Mouse (Mus musculus): Measurements from ENCODE around the gene Bmp7. TPM values are rescaled to one million over a fixed set of nuclear protein-coding genes. Genes with fewer than 3 reads are reported as not detected.
A peak's percentile ranks its signal among the peaks of the same experiment; 100 is the strongest.

Gene Bmp7
- total RNA-seq, 2 experiments from 2014 or later, result 33.4 to 55.2 TPM

DNA sequence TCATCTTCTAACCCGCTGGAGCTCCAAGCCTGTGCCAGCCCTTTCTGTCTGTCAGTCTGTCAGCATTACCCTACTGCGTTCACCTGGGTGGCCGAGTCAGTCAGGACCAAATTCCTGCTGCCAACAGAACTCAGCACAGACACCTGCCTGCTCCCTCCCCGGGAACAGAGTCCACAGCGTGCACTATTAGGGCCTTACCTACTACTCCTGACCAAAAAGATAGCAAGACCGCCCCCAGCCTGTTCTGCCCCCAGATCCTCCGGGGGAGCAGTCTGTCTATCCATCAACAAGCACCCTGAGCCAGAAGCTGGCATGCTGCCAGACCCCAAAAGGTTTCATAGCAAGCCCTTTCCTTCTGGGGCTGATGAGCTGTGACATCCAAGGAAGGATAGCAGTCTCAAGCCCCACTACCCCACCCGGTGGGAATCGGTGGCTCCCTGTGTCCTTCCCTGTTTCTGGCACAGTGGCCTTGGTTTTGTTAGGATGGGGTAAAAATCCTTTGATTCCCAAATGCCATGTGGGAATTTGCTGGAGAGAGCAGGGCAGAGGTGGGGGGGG lies 10.1 kb upstream of the Bmp7 start:
- no peak for DNase-seq (ENCODE audit: low spot score in 2 of 2)

DNA sequence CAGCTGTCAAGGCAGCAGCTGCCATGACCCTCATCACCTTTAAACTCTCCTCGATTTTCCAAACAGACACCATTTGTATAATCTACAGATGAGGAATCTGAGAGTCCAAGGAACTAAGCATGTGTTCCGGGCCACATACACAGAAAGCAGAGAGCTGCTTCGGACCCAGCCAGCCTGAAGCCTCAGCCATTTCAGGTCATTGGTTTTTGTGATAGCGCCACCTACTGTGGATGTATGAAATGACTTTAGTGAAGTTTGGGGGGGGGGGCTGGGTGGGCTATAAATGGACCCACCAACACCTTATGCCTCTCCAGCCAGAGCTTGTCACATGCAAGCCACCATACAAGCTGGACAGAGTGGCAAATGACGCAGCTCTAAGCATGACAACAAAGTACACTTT lies 8.9 kb upstream of the Bmp7 start:
- DNase-seq (ENCODE audit: low spot score in 2 of 2), result no peak

DNA sequence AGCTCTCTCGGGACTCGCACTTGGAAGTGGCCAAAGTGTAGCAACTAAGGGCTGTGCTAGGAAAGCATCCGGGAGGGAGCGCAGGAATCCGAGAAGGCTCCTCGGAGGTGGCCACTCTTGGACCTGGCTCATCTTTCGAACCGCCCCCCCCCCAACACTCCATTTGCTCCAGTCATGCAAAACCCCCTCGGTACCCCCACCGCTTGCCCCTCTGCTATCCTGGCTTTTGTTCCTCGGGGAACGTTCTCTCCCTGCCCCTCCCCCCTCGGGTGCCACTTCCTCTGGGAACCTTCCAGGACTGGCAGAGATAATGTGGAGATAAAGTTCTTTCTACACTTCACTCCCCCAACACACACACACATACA lies 660 bp upstream of the Bmp7 start:
- DNase-seq (ENCODE audit: low spot score in 2 of 2), result no peak

DNA sequence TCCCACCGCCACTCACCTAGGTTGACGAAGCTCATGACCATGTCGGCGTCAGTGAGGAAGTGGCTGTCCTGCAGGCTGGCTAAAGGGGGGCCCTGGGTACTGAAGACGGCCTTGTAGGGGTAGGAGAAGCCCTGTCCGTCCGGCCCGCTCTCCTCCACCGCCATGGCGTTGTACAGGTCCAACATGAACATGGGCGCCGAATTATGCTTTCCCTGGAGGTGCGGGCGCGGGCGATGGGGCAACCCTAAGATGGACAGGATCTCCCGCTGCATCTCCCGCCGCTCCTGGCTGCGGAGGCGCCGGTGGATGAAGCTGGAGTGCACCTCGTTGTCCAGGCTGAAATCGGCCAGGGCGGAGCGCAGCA lies 500 bp downstream of the Bmp7 start:
- DNase-seq (ENCODE audit: low spot score in 2 of 2), result peak in 1 of 2 experiments; percentile 42

DNA sequence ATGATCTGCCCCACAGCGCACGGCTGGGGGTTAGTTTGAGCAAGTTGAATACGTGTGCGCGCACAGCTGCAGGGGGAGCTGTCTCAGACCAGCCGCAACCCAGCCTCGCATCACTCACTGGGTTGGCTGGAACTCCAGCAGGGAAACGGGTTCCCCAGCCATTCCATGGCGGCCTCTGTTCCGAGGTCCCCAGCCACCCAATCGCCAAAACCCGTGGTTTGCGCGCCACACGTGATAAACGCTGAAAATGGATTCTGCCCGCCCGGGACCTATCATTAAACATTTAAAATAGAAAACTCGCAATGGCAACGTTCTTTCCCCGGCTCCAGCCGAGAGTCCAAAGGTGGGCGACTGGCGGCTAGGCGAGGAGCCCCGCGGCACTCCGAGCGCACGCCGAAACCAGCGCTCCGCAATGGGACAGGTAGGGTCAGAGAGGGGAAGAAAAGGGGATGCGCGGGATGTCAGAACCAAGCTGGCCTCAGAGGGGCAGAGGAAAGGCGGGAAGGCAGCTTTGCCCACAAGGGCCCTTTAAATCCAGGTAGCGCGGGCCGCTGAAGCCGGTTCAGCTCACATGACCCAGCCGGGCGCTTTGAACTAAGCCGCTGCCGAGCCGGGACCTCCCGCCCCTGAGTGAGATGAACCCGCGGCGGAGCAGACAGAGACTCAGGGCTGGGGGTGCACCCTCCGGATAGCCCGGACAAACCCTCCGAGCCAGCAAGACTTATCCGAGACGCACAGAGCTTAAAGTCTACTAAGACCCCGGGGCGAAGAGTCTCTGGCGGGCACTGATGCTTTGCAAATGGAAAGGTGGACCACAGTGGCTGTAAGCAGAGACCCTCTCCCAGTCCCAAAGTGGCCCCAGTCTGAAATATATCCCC lies 1.1 kb downstream of the Bmp7 start:
- DNase-seq (ENCODE audit: low spot score in 2 of 2), result peak; percentile 43 to 55

DNA sequence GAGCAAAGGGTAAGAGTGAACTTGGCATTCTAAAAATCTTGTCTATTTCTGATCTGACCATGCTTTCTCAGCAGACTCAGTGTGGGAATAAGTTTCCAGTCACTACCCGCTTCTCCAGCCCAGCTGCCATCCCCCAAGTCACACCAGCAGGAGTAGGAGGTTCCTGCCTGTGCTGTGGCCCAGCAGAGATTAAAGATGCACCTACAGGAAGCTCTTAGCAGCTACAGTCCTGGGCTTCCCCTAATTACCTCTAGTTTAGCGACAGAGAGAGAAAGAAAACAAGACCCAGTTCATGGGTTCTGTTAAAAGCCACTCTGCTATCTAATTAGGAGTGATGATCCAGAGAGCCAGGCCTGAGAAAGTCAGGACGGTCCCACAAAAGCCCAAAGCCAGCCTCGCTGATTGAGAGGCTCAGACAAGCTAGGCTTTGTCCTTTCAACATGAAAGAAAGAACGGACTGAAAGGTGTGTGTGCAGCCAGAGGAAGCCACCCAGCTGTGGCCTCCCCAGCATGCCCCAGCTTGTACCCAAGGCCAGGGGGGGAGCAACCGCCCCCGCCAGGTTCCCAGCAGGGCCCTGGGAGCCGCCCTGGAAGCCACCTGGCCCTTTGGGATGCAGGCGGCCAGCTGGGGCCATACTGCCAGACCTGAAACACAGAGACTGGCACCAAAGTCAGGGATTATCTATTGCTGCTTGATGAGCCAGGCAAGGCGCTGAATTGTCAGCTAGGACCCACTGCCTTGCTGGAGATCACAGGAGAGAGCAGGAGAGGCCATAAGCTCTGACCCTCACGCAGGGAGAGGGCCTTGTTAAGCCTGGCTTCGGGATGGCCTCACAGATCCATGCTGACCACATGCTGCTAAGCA lies 2.6 kb downstream of the Bmp7 start:
- no peak for DNase-seq (ENCODE audit: low spot score in 2 of 2)

DNA sequence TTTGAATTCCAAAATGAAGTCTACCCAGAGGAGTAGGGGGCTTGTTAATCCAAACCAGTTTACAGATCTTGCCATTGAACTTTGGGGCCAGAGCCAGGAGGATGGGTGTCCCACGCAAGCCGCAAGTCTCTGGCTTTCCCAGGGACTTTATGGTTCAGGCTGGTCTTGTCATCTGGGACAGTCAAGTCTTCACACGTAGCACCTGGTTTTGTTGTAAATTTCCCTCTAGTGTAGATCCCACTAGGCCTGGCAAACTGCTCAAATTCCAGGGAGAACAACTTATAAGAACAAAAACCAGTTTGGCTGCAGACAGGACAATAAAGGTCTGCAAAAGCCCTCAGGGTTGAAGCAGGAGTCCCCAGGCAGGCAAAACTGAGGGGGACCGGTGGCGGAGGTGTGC lies 3.3 kb downstream of the Bmp7 start:
- DNase-seq (ENCODE audit: low spot score in 2 of 2), result no peak

DNA sequence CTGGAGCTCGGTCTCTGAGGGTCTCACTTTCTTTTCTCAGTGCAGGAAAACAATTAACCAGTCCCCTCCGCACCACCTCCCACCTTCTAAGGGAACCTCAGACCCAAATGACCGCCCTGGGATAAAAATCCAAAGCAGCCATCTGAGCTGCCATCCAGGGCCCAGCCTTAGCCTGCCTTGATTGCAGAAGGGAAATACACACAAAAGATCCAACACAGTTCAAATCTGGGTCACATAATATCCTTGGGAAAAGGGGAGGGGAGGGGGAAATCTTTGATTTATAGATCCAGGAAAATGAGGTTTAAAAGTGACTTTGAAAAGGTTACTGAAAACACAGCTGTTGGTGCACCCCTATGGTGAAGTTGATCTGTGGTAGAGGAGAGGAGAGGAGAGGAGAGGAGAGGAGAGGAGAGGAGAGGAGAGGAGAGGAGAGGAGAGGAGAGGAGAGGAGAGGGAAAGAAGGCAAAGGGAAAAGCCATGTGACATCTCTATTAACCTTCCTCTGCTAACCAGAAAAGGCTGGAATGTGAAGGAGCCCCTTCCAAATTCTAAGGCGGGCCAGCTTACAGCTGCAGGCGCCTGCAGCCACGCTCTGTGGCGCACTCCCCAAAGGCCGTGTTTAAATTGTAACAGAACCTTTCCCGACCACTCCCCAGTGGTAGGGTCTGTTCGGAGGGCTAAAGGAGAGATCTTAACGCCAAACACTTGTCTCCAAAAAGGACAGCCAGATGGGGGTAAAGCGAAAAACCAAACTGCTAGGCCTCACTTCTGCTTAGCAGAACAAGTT lies 4.2 kb downstream of the Bmp7 start:
- DNase-seq (ENCODE audit: low spot score in 2 of 2), result no peak

DNA sequence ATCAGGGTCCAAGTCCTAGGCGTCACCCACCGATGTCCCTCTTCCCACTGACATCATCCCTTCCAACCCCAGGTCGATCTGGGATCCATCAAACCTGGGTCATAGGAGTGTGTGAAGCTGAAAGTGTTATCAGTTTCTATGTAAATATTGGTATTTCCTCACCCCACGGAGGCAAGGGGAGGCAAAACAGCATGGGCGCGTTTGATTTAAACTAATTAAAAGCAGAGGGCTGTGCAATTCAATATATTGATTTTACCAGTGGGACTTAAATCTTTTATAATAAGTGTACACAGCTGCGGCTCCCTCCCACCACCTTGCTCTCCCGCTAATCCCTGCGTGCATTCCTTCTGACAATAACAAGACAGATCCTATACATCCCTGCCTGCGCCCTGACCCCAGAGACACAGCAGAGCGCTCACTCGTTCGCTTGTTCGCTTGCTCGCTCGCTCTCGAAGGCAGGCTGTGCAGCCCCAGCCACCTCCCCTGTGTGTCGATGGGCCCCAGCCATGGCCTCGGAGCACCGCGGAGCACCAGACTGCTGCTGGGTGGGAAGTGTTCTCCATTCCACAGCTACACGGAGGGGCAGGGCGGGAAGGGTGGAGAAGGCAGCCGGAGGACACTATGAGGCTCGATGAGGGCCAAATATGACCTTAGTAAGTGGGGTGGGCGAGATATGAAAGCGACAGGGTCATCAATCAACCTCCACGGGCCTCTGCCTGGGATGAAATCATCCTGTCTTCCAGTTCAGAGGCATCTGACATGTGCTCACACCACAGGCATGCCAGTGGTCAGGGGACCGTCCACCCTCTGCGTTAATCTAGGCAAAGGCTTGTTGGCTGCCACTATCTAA lies 5.0 kb downstream of the Bmp7 start:
- peak in 1 of 2 experiments; percentile 18 for DNase-seq (ENCODE audit: low spot score in 2 of 2)

DNA sequence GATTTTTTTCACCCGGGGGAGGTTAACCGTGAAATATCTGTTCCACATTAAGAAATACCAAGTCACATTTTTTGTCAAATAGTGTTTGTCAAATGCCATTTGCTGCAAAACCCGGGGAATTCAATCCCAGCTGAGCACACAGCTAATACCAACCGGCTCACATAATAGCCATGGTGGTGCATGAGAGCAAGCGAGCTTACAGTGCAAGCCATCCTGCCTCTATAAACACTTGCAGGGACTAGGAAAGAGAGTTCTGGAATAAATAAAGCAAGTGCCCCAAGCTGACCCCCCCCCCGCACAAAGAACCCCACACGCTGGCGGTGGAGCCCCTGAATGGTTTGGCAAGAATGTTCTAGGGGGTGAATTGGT lies 5.7 kb downstream of the Bmp7 start:
- no peak for DNase-seq (ENCODE audit: low spot score in 2 of 2)

DNA sequence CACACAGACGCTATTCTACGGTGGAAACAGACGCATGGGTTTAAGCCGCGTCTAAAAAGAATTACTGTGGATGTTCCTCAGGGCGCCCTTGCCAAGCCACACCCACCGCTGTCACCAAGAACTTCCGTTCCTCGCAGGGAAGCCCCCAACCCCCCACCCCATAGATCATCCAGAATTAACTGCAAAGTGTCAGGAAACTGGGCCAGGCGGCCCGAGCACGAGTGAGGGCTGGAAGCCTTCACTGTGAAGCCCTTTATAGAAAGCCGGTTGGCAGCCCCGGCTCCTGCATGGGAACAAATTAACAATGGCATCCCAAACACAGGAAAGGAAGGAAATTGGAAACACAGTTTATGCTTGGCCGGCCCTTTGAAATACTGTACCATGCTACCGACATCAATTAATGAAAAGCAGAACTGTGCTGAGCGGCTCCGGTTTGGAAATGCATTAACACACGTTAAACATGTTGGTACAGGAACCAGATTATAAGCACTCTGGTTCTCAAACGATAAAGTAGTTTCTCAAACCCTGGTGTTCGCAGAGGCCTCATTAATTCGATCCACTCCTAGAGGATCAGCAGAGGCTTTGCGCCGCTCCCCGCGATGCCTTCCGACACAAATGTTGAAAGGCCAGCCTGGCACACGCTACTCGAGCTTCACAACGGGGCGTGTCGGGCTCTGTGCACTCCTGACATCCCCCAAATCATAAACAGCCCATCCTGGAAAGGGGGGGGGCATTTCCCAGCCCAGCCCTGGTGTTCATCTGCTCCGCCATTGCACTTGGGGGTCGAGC lies 6.3 kb downstream of the Bmp7 start:
- no peak for DNase-seq (ENCODE audit: low spot score in 2 of 2)

DNA sequence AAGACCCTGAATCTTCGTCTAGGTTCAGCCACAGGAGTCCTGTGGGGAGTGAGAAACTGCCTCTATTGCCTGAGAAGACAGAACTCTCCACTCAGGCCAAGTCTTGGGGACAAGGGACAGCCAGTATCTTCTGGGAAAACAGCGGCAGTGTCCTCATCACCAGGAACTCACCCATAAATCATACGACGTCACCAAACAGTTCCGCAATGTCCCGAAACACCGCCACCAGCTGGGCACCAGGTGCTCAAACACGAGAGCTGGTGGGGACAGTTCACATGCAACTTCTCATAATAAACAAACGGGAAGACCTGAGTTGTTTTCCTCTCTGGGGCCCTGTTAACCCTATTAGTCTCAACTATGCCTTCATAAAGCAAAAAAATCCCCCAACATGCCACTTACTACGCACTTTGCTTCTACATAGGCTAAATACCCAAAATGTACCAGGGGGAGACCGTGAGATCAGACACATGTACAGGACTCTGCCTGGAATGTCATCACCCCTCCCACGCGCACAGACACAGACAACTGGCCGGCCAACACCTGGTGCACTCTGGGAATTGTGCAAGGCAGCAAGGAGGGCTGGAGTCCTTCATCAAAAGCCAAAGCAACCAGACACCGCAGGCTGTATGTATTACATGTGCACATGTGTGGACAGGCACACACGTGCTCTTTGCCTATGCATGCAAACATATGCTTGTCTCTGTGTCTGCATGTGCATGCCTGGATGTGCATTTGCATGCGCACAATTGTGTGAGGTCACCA lies 8.8 kb downstream of the Bmp7 start:
- no peak for DNase-seq (ENCODE audit: low spot score in 2 of 2)

DNA sequence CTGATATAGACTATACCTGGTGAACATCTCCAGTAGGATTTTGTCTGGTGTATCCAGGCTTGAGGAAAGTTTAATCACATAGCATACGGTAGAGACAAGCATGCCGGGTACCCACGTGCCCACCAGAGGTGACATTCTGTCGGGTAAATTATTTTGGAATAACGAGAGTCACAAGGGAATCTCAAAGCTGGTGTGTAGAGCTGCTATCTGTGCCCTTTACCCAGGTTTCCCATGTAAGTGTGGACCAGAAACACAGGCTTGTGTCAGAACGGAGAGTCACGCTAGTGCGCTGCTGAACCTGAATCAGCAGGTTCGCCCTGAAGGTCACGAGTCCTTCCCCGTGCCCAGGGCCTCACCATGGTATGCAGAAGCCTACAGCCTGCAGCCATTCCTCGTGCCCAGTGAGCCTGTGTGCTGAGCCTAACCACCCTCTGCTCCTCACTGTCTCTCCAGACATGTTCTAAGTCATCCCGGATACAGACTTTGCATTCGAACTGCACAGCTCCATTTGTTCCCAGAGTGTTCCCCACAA lies 10.2 kb downstream of the Bmp7 start:
- peak in 1 of 2 experiments; percentile 36 for DNase-seq (ENCODE audit: low spot score in 2 of 2)

DNA sequence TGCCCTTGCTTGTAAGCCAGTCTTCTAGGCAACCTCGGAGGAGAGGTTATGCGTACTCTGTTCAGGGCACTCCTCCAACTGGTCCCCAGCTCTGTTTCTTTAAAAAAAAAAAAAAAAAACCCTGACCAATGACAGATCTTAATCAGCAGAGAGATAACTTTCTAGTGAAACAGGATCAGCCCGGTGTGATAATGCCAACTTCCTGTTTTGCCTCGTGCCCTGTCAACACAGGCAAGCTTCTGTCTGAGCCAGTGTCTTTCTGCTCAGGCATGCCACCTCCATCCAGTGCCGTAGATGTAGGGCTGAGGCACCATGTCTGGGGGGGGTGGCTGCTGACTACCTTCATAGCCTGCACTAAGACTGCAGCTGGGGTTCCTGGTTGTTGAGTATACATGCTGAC lies 12.5 kb downstream of the Bmp7 start:
- DNase-seq (ENCODE audit: low spot score in 2 of 2), result no peak

DNA sequence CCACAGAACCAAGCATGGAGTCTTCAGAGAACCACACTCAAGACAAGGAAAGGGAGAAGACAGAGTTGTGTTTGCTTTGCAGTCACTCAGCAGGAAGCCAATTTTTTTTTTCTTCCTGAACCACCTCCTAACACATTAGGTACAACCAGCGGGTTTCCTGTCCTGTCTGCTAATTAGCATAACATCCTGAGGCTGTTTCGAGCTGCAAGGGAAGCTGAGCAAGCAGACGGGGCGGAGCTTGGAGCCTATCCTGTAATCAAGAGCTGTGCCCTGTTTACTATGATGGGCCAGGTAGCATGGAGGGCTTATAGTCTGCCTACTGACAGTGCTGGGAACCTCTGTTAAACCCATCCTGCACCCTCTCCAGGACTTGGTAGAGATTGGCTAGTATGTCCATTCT lies 13.8 kb downstream of the Bmp7 start:
- DNase-seq (ENCODE audit: low spot score in 2 of 2), result no peak

DNA sequence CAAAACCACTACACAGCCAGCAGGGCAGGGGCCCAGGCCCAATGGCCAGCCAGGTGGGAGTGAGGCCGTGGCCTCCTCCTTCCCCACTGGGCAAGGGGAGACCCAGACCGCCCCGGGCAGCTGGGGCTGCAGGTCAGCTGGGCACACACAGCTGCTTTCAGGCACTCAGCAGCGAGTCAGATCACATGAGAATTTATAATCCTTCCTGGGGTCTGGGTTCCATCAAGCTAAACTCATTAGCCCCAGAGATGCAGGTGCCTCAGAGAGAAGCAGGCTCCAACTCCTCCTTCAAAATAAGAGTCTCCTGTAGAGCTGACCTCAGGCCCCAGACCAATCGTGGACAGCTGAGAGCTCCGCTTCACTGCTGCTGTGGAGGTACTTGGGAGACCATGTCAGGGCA lies 15.2 kb downstream of the Bmp7 start:
- no peak for DNase-seq (ENCODE audit: low spot score in 2 of 2)

DNA sequence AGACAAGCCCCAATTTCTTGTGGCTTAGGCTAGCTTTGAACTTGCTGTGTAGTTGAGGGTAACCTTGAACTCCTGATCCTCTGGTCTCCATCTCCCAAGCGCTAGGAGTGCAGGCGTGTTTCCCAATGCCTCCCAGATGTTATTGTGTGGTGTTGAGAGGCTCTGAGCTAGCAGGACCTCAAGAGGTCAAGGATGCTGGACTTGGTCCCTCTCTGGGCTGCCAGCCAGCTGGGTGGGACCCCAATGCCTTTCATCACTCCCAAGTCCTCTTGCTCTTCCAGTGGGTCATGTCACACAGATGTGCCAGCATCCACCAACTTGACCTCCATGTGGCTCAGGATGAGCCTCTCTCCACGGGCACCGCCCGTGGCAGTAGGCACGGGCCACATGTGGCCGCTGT lies 16.9 kb downstream of the Bmp7 start:
- peak in 1 of 2 experiments; percentile 26 for DNase-seq (ENCODE audit: low spot score in 2 of 2)

DNA sequence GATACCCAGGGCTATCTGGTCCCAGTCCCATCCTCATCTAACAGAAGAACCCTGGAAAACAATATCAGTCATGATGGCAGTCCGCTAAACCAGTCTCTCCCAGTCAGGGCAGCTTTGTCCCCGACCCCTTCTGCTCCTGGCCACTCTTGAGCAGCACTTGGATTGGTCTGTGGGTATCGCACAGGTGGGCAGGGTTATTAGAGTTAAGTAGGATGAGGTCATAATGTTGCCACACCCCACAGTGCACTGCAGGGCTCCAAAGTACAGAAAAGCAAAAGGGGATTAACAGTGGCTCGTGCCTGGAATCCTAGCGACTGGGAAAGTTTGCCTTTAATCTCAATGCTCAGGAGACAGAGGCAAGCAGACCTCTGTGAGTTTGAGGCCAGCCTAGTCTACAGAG lies 17.5 kb downstream of the Bmp7 start:
- DNase-seq (ENCODE audit: low spot score in 2 of 2), result no peak

DNA sequence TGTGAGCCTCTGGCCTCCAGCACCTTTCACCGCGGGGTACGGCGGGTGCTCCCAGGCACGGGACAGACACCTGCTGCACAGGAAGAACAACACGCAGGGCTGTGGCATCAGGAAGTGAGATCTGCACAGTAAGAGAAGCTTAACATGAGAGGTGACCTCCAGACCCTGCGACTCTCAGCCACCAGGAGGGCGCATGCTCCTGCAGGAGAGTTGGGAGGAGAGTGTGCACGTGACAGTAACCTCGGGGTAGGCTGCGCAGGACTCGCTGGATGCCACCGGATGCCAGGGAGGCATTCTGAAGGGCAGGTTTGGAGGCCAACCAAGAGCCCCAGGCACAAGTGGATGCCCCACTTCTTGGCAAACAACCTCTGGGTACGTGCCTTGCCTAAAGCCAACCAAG lies 26.1 kb downstream of the Bmp7 start:
- no peak for DNase-seq (ENCODE audit: low spot score in 2 of 2)
